Mouse (Mus musculus) brain, embryonic 14.5 days (tissue): ENCODE data around the gene Ppp4r3a.

Source experiments
- CTCF ChIP-seq: fragments of 200-500 bp; IDR thresholded peaks from 2 replicates; pipeline ENCODE4 v1.5.1; 2012; ENCODE audit warnings: inconsistent platforms, mild to moderate bottlenecking, moderate library complexity, borderline replicate concordance; ENCODE audit not compliant: insufficient read depth, insufficient read length; ENCODE audit errors: extremely low read depth
- POLR2A ChIP-seq: fragments of 200-500 bp; IDR thresholded peaks from 2 replicates; pipeline ENCODE4 v1.6.1; 2012; ENCODE audit warnings: mild to moderate bottlenecking, inconsistent platforms, borderline replicate concordance; ENCODE audit not compliant: poor library complexity, insufficient read depth, insufficient read length, severe bottlenecking; ENCODE audit errors: extremely low read depth

- TF ChIP-seq POLR2A (no peak), CTCF (no peak)
These were observed 6.5 kb upstream of the Ppp4r3a start for GRCm38 (mm10) chr12:101089955-101090354.
